Mouse (Mus musculus) adrenal gland, postnatal 4 days (tissue): ENCODE measurements around the gene Mgmt. TPM values are rescaled to one million over a fixed set of nuclear protein-coding genes. Genes with fewer than 3 reads are reported as not detected.

ENCODE experiments used
- DNase-seq, 2 experiments: peaks; one replicate each; pipeline ENCODE4 v3.0.0; 2021 to 2022; ENCODE audit warnings: low spot score in 2 of 2, mixed read lengths in 2 of 2
- total RNA-seq, 2 experiments: library from RNA; stranded (reverse); gene quantifications; 2 replicates each; pipeline ENCODE4 v1.2.3; 2021

Gene Mgmt
- total RNA-seq, 2 experiments from 2014 or later = 8.2 to 8.5 TPM

DNA sequence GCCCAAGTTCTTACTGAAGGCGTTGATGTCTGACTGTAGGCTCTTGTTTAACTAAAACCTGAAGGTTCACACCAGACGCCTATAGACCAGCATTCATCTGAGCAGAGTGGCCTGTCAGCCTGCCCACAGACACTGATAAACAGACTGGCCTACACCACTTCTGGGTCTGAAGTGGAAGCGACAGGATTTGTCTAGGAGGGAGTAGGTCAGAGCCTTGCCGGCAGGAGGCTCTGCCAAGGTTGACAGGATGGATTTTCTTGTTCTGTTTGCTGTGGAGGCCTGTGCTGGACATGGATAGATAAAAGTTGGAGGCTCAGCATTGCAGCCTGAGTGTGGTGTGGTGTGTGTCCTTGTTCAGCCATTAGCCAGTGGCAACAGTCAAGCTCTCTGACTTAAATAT lies 3.6 kb downstream of the Mgmt start:
- DNase-seq = no peak

DNA sequence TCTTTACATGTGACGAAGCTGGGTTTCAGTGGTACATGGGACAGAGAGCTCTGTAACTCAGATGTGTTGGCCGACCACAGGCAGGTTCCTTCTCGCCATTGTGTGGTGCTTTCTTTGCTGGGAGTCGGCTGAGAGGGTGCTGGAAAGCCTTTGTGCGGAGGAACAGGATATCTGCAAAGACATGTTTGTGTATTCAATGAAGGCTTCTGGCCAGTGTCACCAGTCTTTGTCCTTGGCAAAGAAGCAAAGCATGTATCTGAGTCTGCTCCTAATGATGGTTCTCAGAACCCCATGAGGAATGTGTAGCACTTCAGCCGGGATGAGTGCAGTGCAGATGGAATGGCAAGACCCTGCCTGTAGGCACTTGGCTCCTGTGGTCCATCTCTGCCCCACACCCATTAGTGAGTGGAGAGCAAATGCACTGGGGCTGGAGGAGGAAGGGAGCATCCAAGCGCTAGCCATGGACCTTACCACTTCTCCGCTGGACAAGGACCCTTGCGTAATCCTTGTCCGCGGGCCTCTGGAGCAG lies 14.3 kb downstream of the Mgmt start:
- DNase-seq = no peak

GRCm38 (mm10) chr7:136912901-136913300 lies 18.5 kb downstream of the Mgmt start:
- no peak for DNase-seq

DNA sequence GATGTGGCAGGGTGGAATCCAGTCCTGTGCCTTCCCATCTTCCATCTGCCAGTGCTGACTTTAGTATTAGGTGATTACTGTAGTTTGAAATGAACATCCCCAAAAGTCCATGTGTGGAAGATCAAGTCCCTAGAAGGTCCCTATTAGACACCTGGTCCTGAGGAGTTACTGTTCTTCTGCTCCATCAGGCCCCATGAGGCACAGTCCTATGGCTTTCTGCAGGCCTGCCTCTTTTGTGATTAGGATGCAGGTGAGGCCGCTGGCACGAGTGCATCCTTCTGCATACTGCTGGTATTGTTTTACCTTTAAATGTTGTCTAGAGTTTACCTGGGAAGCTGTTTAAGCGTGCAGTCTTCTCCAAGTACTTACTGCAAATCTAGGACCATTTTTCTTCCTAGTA lies 21.6 kb downstream of the Mgmt start:
- DNase-seq = no peak

DNA sequence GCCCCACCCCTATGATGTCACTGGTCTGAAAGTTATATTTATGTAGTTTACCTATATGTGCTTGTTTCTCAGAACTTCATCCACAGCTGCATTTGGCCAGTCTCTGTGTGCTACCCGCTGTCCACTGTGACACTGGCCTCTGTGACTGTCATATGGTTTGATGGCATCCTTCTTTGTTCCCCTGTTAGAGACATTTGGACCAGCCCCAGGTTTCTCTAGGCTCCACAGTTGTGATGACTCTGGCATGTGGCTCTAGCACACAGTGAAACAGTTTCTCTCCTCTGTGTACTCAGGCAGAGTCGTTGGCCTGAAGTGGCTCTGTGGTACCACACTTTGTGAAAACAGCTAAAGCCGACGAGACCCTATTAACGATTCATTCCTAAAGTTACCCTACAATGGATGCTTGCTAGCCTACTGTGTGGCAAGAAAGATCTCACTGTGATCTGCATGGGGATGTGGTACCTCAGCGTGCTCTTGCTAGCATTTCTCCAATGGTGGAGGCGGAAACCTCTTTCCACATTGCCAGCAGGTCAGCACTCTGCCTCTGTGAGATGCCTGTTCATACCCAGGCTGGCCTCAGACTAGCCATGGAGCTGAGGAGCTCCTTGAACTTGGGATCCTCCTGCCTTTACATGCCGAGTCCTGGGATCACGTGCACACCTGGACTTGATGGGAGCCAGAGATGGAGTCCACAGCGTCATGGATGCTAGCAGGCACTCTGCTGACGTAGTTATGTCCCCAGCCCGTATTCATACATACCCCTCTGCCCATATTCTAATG lies 26.8 kb downstream of the Mgmt start:
- no peak for DNase-seq

- DNase-seq = no peak
Measured at GRCm38 (mm10) chr7:136922230-136922629, 27.8 kb downstream of the Mgmt start.

DNA sequence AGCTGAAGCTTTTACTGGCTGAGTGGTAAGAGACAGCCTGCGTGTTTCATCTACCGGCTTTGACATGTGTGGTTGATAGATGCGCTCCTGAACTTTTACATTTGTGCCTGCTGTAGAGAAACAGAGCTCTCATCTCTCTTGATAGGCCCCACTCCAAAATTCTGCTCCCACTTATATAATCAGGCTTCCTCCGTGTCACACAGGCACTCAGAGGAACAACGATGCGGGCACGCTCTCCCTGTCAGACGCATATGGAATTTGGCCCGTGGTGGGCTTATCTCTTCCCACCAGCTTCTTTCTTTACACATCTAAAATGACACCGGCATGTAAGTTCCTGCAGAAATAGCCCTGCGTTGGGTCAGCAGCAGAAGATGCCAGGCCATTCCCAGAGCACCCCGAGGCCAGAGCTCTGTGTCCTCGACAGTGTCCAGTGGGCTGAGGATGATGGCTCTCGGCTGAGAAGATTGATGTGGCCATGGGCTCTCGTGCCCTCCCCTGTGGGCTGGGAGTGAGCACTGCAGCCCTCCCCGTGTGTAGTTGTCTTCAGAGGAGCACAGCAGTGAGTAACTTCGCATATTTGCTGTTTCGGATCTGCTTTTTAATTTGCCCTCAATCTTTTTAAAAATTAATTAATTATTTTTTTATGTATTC lies 30.3 kb downstream of the Mgmt start:
- no peak for DNase-seq

DNA sequence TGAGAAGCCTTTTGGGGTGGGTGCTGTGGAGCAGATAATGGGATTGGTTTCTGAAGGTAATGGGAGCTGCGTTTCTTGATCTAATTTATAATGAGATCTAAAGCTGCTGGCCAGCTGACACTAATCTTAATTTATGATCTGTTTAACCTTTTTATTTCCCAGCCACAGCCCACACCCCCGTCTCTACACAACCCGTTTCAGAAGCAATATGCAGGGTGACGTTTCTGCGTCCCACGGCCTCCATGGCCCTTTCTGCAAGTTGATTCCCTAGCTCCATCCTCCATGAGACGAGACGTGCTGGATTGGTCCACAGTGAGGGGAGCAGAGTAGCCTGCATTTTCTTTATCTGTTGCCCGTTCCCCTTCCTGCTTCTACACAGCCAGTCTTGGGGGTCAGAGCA lies 31.8 kb downstream of the Mgmt start:
- DNase-seq = no peak

- no peak for DNase-seq
Measured at GRCm38 (mm10) chr7:136930451-136930850, 36.0 kb downstream of the Mgmt start.

DNA sequence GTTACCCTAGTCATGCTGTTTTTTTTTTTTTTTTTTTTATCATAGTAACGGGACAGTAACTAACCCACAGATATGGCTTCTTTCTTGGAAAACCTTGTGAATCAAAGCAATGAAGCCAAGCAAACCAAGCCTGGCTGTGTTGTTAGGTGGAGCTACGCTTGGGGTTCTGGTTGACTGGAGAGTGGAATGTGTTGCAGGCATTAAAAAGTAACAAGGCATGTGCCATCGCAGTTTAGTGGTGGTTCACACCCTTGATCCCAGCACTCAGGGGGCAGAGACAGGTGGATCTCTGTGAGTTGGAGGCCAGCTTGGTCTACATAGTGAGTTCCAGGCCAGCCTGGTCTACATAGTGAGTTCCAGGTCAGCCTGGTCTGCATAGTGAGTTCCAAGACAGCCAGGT lies 39.0 kb downstream of the Mgmt start:
- no peak for DNase-seq

- no peak for DNase-seq
Measured at GRCm38 (mm10) chr7:136934336-136934735, 39.9 kb downstream of the Mgmt start.

- no peak for DNase-seq
Measured at GRCm38 (mm10) chr7:136934784-136935183, 40.4 kb downstream of the Mgmt start.

DNA sequence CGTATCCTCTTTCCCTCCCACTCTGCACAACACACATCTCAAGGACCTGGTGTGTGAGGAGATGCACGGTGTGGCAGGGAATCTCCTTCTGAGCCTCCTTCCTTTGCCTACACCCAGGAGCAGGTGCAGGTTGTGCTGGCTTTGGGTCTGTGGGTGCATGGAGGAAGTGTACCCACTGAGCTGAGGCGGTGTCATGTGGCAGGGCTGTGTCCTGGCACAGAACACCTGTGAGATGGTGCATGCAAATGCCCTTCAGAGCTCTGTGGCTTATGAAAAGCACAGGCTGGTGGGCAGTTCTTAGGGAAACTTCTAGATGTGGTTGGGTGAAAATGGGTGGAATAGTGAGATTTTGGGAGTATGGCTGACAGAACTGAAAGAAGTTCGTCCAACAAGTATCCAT lies 44.0 kb downstream of the Mgmt start:
- DNase-seq = no peak

- no peak for DNase-seq
Measured at GRCm38 (mm10) chr7:136942414-136942813, 48.0 kb downstream of the Mgmt start.

- DNase-seq = no peak
Measured at GRCm38 (mm10) chr7:136943886-136944285, 49.5 kb downstream of the Mgmt start.

- no peak for DNase-seq
Measured at GRCm38 (mm10) chr7:136945697-136946096, 51.3 kb downstream of the Mgmt start.

- DNase-seq = no peak
Measured at GRCm38 (mm10) chr7:136946131-136946530, 51.7 kb downstream of the Mgmt start.

GRCm38 (mm10) chr7:136948275-136948810 lies 53.9 kb downstream of the Mgmt start:
- no peak for DNase-seq

GRCm38 (mm10) chr7:136952608-136953007 lies 58.2 kb downstream of the Mgmt start:
- no peak for DNase-seq

- DNase-seq = no peak
Measured at GRCm38 (mm10) chr7:136953251-136953650, 58.8 kb downstream of the Mgmt start.

- no peak for DNase-seq
Measured at GRCm38 (mm10) chr7:136972361-136972760, 77.9 kb downstream of the Mgmt start.

GRCm38 (mm10) chr7:136975001-136975400 lies 80.6 kb downstream of the Mgmt start:
- no peak for DNase-seq
